Mouse (Mus musculus) midbrain, embryonic 14.5 days (tissue): ENCODE data around the gene Stox2. TPM values are rescaled to one million over a fixed set of nuclear protein-coding genes. Genes with fewer than 3 reads are reported as not detected.

Source experiments
- ATAC-seq: fragments of 200-750 bp; cut with Nextera tagmentation; 2 replicates; pipeline ENCODE4 v1.8.0; 2017; ENCODE audit warnings: moderate number of reproducible peaks, moderate library complexity; ENCODE audit not compliant: low FRiP score, low TSS enrichment
- DNase-seq: peaks from one replicate; pipeline ENCODE4 v3.0.0-alpha.2; 2015
- H3K27ac ChIP-seq: fragments of 300-500 bp; sonication (generic); replicated peaks from 2 replicates; pipeline ENCODE4 v1.5.1; 2014; ENCODE audit warnings: mild to moderate bottlenecking, low read depth, low read length, moderate library complexity
- H3K27me3 ChIP-seq: fragments of 300-500 bp; sonication (generic); 2 replicates; pipeline ENCODE4 v1.6.1; 2014; ENCODE audit warnings: low read length, control low read depth, mixed read lengths; ENCODE audit not compliant: control insufficient read depth, insufficient read depth
- H3K36me3 ChIP-seq: fragments of 300-500 bp; sonication (generic); 2 replicates; pipeline ENCODE4 v1.6.1; 2014; ENCODE audit warnings: low read length, control low read depth; ENCODE audit not compliant: control insufficient read depth, insufficient read depth
- H3K4me1 ChIP-seq: fragments of 300-500 bp; sonication (generic); 2 replicates; pipeline ENCODE4 v1.6.1; 2014; ENCODE audit warnings: mild to moderate bottlenecking, antibody characterized with exemption, low read length, control low read depth; ENCODE audit not compliant: control insufficient read depth, insufficient read depth
- H3K4me2 ChIP-seq: fragments of 300-500 bp; sonication (generic); 2 replicates; pipeline ENCODE4 v1.6.1; 2014; ENCODE audit warnings: mild to moderate bottlenecking, low read length, moderate library complexity
- H3K4me3 ChIP-seq: fragments of 300-500 bp; sonication (generic); replicated peaks from 2 replicates; pipeline ENCODE4 v1.5.1; 2014; ENCODE audit warnings: low read depth, low read length
- H3K9ac ChIP-seq: fragments of 300-500 bp; sonication (generic); replicated peaks from 2 replicates; pipeline ENCODE4 v1.6.1; 2014; ENCODE audit warnings: mild to moderate bottlenecking, low read length, moderate library complexity
- H3K9me3 ChIP-seq: fragments of 300-500 bp; sonication (generic); 2 replicates; pipeline ENCODE4 v1.6.1; 2016; ENCODE audit warnings: low read length, control low read depth, mixed read lengths; ENCODE audit not compliant: control insufficient read depth
- WGBS: fragments of 180-500 bp; shearing (Covaris S2); extraction: QIAGEN DNeasy Blood & Tissue Kit; methylation state at CpG from one replicate; pipeline ENCODE4 v1.1.7; 2014; 5-methylcytosine and 5-hydroxymethylcytosine counted together
- polyA plus RNA-seq: library from polyadenylated mRNA; unstranded; fragments of >200 nt; fragmentation: Nextera tagmentation; extraction: Ambion mirVana; gene quantifications from 2 replicates; pipeline ENCODE4 v1.2.1, GENCODE M21; 2014

The Stox2 gene
- polyA plus RNA-seq, 1 experiment from 2014 or later = 53.9 TPM

DNA sequence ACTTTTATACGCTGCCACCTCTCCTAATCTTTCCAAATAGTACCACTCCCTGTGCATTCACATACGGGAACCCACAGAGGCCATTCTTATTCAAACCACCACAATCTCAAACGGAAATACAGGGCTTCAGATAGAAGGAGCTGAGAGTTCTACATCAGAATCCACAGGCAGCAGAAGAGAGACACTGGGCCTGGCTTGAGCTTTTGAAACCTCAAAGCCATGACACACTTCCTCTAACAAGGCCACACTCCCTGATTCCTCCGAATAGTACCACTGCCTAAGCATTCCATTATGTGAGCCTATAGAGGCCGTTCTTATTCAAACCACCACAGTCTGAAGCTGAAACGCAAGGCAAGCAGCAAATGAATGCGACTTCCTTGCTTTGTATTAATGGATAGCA is 69.5 kb downstream of the Stox2 start:
- H3K27ac ChIP-seq = no peak overlapping the region
- ATAC-seq = no peak
- H3K27me3 ChIP-seq = no peaks in the 10 kb centered on the region
- no peak overlapping the region for H3K4me2 ChIP-seq
- no peak overlapping the region for H3K4me3 ChIP-seq
- H3K9ac ChIP-seq = no peak overlapping the region
- no peak for DNase-seq
- no peaks in the 10 kb centered on the region for H3K9me3 ChIP-seq
- H3K4me1 ChIP-seq = no peaks in the 10 kb centered on the region
- 88% methylated on average over 7 of the region's 7 CpGs for WGBS
- no peaks in the 10 kb centered on the region for H3K36me3 ChIP-seq

DNA sequence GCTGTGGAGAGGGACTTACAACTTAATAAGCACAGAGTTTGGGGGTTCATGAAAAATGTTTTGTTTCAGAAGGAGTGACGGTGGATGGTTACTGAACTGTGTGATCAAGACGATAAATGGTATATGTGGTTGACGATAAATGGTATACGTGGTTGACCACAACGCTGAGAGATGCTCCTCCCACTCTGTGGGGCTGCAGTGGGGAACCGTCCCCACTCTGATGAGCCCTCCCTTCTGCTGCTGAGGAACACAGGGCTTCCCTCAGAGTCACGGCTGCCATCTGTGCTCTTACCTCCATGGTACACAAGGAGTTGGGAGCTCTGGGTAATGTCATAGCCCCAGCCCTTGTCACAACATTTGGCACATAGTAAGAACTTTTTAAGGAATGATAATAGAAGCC is 72.4 kb downstream of the Stox2 start:
- Histone ChIP-seq H3K36me3 (no peaks in the 10 kb centered on the region), H3K4me1 (0 out of 2 replicates have a peak, but pooled peaks cover 3% of the 10 kb centered on the region), H3K27me3 (no peaks in the 10 kb centered on the region), H3K27ac (no peak overlapping the region), H3K9me3 (no peaks in the 10 kb centered on the region), H3K4me3 (no peak overlapping the region), H3K4me2 (no peak overlapping the region), H3K9ac (no peak overlapping the region)
- WGBS = 91% methylated on average over 7 of the region's 7 CpGs
- DNase-seq (no peak), ATAC-seq (no peak)

DNA sequence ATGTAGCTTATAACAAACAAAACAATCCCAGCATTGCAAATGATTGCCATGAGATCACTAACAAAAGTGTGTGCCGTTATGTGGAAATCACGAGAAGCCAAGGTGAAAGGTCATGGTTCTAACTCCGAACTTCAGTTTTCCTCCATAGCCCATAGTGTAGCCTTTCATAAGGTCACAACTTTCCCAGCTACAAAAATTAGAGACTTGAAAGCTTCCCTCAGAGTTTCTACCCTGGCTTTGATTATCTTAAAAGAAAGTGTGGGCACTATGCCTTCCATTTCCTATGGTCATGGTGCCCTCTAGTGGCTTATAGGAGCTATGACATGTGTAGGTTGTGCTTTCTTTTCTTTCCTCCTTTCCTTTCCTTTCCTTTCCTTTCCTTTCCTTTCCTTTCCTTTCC is 74.6 kb downstream of the Stox2 start:
- 38% methylated on average over 3 of the region's 3 CpGs for WGBS
- Histone ChIP-seq H3K4me2 (no peak overlapping the region), H3K36me3 (no peaks in the 10 kb centered on the region), H3K9me3 (no peaks in the 10 kb centered on the region), H3K9ac (no peak overlapping the region), H3K4me1 (0 out of 2 replicates have a peak, but pooled peaks cover 3% of the 10 kb centered on the region), H3K27me3 (no peaks in the 10 kb centered on the region), H3K4me3 (no peak overlapping the region), H3K27ac (no peak overlapping the region)
- ATAC-seq (no peak), DNase-seq (peak; percentile 81)

DNA sequence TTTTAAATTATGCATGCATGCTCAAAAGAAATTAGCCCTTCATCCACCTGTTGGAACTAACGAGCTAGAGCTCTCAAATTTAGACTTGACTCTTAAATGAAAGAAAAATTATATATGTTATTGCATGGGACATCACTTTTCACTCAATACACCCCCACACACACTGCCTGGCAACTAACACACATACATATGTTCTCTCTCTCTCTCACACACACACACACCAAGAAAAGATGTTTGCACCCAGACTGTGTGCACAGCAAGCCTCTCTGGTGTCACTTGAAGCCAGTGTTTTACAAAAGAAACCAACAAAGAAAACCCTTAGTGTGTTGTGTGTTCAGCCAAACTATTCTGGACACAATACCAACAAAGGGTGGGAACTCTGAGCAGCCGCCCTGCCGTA is 75.1 kb downstream of the Stox2 start:
- Histone ChIP-seq H3K4me3 (no peak overlapping the region), H3K9ac (no peak overlapping the region), H3K9me3 (peaks cover 3% of the 10 kb centered on the region; the same call in 1 of the 2 replicates), H3K4me1 (0 out of 2 replicates have a peak, but pooled peaks cover 3% of the 10 kb centered on the region), H3K27ac (no peak overlapping the region), H3K36me3 (no peaks in the 10 kb centered on the region), H3K27me3 (no peaks in the 10 kb centered on the region), H3K4me2 (no peak overlapping the region)
- no peak for DNase-seq
- ATAC-seq = no peak
- 47% methylated on average over 3 of the region's 3 CpGs for WGBS

DNA sequence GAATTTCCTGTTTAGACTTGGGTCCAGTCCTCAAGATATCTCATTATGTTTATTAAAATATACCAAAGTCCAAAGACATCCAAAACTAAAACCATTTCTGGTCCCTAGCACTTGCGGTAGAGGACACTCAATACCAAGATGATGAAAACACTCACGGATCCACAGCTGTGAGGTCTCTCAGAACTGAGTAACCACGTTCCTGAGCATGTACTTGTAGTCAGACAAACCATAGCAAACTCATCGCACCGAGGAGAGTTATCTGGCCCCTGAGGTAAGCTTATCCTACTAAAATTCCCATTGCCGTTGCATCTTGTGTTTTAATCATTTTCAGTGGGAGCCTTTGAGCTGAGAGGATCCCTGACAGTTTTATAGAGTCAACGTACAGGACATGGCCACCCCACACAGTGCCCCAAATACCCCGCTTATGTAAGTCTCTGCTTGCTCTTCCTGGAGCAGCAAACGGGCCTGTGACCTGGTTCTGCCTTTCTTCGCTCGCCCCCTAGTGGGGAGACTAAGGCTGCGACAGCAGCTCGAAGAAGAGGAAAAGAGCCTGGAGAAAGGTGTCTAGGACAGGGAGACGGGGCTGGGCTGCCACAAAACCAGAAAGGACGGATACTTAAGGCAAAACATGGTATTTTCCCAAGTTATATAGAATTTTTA is 75.6 kb downstream of the Stox2 start:
- WGBS = 28% methylated on average over 15 of the region's 15 CpGs
- peak; percentile 77; the same call in 1 of the 2 replicates for ATAC-seq
- Histone ChIP-seq H3K27me3 (no peaks in the 10 kb centered on the region), H3K36me3 (no peaks in the 10 kb centered on the region), H3K9ac (no peak overlapping the region), H3K27ac (no peak overlapping the region), H3K4me2 (no peak overlapping the region), H3K4me3 (no peak overlapping the region), H3K9me3 (peaks cover 3% of the 10 kb centered on the region; the same call in 1 of the 2 replicates), H3K4me1 (0 out of 2 replicates have a peak, but pooled peaks cover 3% of the 10 kb centered on the region)
- peak; percentile 93 for DNase-seq

DNA sequence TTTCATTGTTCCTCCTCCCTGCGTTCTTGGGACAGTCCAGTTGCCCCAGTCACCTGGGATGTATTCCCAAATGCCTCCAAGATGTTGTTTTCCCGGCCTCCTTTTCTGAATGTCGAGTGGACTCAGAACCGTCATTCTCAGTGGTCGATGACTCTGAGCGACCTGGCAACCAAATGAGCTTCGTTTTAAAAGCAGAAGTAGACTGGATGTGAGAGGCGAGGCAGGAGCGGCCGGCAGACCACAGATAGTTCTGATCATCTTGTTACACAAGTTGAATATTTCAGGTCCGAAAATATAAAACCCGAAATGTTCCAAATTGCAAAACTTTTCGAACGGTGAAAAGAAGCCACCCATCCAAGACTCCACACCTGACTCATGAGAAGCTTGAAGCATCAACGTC is 76.2 kb downstream of the Stox2 start:
- DNase-seq (no peak), ATAC-seq (no peak)
- Histone ChIP-seq H3K4me1 (0 out of 2 replicates have a peak, but pooled peaks cover 3% of the 10 kb centered on the region), H3K4me3 (no peak overlapping the region), H3K4me2 (no peak overlapping the region), H3K9ac (no peak overlapping the region), H3K27ac (no peak overlapping the region), H3K36me3 (no peaks in the 10 kb centered on the region), H3K27me3 (no peaks in the 10 kb centered on the region), H3K9me3 (peaks cover 3% of the 10 kb centered on the region; the same call in 1 of the 2 replicates)
- WGBS = 91% methylated on average over 15 of the region's 15 CpGs

DNA sequence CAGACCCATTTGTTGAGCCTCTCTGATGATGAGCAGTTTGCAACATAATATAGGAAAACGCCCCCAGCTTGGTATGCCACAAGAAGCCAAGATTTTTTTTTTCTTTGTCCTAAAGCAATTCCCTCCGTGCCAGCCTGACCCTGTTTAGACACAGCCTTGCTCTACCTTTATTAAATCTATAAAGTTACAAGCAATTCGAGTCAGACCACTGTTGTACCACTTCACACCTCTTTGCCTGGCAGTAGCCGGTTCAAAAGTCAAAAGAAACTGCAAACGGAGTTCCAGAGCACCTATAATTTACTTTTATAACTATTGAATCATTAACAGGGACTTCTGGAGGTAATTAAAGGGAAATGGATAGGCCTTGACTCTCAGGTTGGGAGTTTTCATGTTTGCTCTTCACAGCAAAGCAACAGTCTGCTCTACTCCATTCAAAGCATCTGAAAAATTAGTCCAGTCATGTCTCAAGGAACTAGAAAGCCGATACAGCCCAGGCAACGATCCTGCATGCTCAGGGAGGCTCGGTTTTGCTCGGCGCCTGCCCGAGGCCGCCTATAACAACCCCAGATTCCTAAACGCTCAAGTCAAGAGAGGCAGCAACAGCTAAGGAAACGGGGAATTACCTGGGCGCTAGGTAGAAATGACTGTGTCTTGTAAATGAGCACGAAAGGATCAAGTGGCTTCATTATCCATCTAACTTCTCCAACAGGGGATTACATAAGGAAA is 77.0 kb downstream of the Stox2 start:
- WGBS = 77% methylated on average over 16 of the region's 16 CpGs
- Histone ChIP-seq H3K9me3 (peaks cover 3% of the 10 kb centered on the region; the same call in 1 of the 2 replicates), H3K36me3 (no peaks in the 10 kb centered on the region), H3K4me1 (0 out of 2 replicates have a peak, but pooled peaks cover 3% of the 10 kb centered on the region), H3K27me3 (no peaks in the 10 kb centered on the region), H3K27ac (no peak overlapping the region), H3K4me2 (no peak overlapping the region), H3K4me3 (no peak overlapping the region), H3K9ac (no peak overlapping the region)
- ATAC-seq (no peak), DNase-seq (no peak)

DNA sequence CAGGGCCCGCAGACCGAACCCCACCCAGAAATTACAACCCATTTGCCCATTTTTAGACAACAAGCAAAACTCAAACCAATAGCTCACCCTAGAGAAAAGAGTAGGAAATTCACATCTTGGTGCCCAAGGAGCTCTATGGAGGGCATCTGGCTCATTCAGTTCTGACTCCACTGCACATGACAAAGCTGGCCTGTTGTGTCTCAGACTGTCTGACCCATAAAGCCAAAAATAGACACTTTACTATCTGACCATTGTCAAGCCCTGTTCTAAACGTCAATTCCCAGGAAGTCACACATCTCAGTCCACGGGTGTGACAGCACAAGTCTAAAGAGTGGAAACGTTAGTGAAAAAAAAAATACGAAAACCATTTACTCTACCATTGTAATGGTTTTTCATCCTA is 79.1 kb downstream of the Stox2 start:
- peaks cover 3% of the 10 kb centered on the region; the same call in 1 of the 2 replicates for H3K9me3 ChIP-seq
- no peak for ATAC-seq
- 90% methylated on average over 6 of the region's 6 CpGs for WGBS
- H3K4me1 ChIP-seq = 0 out of 2 replicates have a peak, but pooled peaks cover 3% of the 10 kb centered on the region
- no peaks in the 10 kb centered on the region for H3K36me3 ChIP-seq
- no peaks in the 10 kb centered on the region for H3K27me3 ChIP-seq
- no peak overlapping the region for H3K27ac ChIP-seq
- no peak overlapping the region for H3K4me3 ChIP-seq
- H3K9ac ChIP-seq = no peak overlapping the region
- DNase-seq = no peak
- no peak overlapping the region for H3K4me2 ChIP-seq
